9 mouse cellular contexts compared by ENCODE assay signal in the genomic region with DNA sequence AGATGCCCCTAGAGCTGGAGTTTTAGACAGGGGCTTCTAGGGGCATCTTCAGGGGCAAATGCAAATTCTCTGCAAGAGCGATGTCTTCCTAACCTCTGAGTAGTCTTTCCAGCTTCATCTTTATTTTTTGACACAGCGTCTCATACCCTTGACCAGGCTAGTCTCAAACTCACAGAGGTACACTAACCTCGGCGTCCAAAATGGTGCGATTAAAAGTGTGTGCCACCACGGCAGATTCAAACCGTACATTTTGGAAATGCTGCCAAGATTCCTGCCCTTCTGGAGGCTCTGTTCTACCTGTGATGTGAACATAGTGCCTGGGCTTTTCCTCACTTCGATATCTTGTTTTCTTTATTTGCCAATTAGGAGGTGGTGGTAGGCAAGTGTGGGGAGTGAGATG. TPM values are rescaled to one million over a fixed set of nuclear protein-coding genes. Genes with fewer than 3 reads are reported as not detected.
A peak's percentile ranks its signal among the peaks of the same experiment; 100 is the strongest.
DNase-seq lines count a peak whose midpoint lies in the region; ATAC-seq and TF ChIP-seq lines count a peak whose summit lies in the region.
"Had no signal": no experiment of that assay in that cellular context is flagged by ENCODE, and none has a peak within 500 bp of the region (broad histone marks: within the 10 kb centered on the region; RNA-seq: fewer than 3 reads in every experiment).

No protein-coding gene starts in this region.

- peaks cover 23% of the 10 kb centered on the region for H3K4me1 ChIP-seq in lung, embryonic 15.5 days
- H3K4me1 ChIP-seq in lung, adult 2 months (ENCODE audit: control insufficient read depth, insufficient read depth, low read length): peaks cover 10% of the 10 kb centered on the region
- peaks cover 22% of the 10 kb centered on the region for H3K4me1 ChIP-seq in limb, embryonic 13.5 days
- H3K4me1 ChIP-seq in stomach, embryonic 14.5 days (ENCODE audit: control insufficient read depth, insufficient read depth, low read length): peaks cover 16% of the 10 kb centered on the region; the same call in 1 of the 2 replicates

- no peak overlapping the region for H3K27ac ChIP-seq in lung, embryonic 15.5 days
- H3K27ac ChIP-seq in limb, embryonic 13.5 days: no peak overlapping the region
- H3K27ac ChIP-seq in stomach, embryonic 14.5 days (ENCODE audit: low read length): no peak overlapping the region

- 94% methylated on average over 8 of the region's 8 CpGs for WGBS in lung, embryonic 15.5 days
- WGBS in lung, adult 2 months: 91% methylated on average over 8 of the region's 8 CpGs
- WGBS in limb, embryonic 13.5 days: 89% methylated on average over 8 of the region's 8 CpGs
- WGBS in stomach, embryonic 14.5 days: 90% methylated on average over 8 of the region's 8 CpGs

- H3K27me3 ChIP-seq in lung, embryonic 15.5 days: no peaks in the 10 kb centered on the region; the same call in 1 of the 2 replicates
- H3K27me3 ChIP-seq in limb, embryonic 13.5 days: no peaks in the 10 kb centered on the region
- H3K27me3 ChIP-seq in stomach, embryonic 14.5 days (ENCODE audit: control insufficient read depth, insufficient read depth, low read length): no peaks in the 10 kb centered on the region

- H3K9me3 ChIP-seq in lung, embryonic 15.5 days: no peaks in the 10 kb centered on the region; the same call in 1 of the 2 replicates
- peaks cover 9% of the 10 kb centered on the region; the same call in 1 of the 2 replicates for H3K9me3 ChIP-seq in limb, embryonic 13.5 days
- peaks cover 4% of the 10 kb centered on the region; the same call in 1 of the 2 replicates for H3K9me3 ChIP-seq in stomach, embryonic 14.5 days (ENCODE audit: control insufficient read depth, low read depth, low read length)

- peak overlapping the region; percentile 72; the same call in 1 of the 2 replicates for H3K4me3 ChIP-seq in lung, embryonic 15.5 days
- H3K4me3 ChIP-seq in lung, adult 2 months (replicated peaks; ENCODE audit: extremely low read depth, low read depth, low read length): no peak overlapping the region
- no peak overlapping the region; the same call in 1 of the 2 replicates for H3K4me3 ChIP-seq in limb, embryonic 13.5 days
- H3K4me3 ChIP-seq in stomach, embryonic 14.5 days (ENCODE audit: low read depth, low read length): no peak overlapping the region

- no peak for ATAC-seq in cerebellum, adult (ENCODE audit: insufficient number of reproducible peaks, low FRiP score, low TSS enrichment)
- ATAC-seq in lung, embryonic 15.5 days (ENCODE audit: borderline replicate concordance, extremely low read depth, low FRiP score, low TSS enrichment): peak; percentile 23; the same call in 1 of the 2 replicates
- peak; percentile 5; the same call in 1 of the 2 replicates for ATAC-seq in limb, embryonic 13.5 days (ENCODE audit: low FRiP score, low read depth)
- ATAC-seq in stomach, embryonic 14.5 days (ENCODE audit: insufficient number of reproducible peaks, insufficient read depth, low FRiP score, low read depth): peak; percentile 12

- H3K9ac ChIP-seq in lung, embryonic 15.5 days: no peak overlapping the region
- H3K9ac ChIP-seq in limb, embryonic 13.5 days: no peak overlapping the region
- H3K9ac ChIP-seq in stomach, embryonic 14.5 days (replicated peaks; ENCODE audit: low read depth, low read length): no peak overlapping the region

- no peak overlapping the region for H3K4me2 ChIP-seq in lung, embryonic 15.5 days
- H3K4me2 ChIP-seq in limb, embryonic 13.5 days (replicated peaks): peak overlapping the region; percentile 9; the same call in 1 of the 2 replicates
- H3K4me2 ChIP-seq in stomach, embryonic 14.5 days (replicated peaks; ENCODE audit: low read depth, low read length): no peak overlapping the region

- peak; percentile 51 for DNase-seq in cerebellum, adult 11 months
- no peak for DNase-seq in lung, adult 2 months
- no peak for DNase-seq in urinary bladder, adult 18-20 months (ENCODE audit: low spot score in 2 of 2)
- no peak for DNase-seq in urinary bladder, postnatal 14 days (ENCODE audit: low spot score)

- no peak for TF ChIP-seq CTCF in lung, adult 2 months (IDR thresholded peaks at IDR 0.05; ENCODE audit: insufficient read depth, low read length)

- no peaks in the 10 kb centered on the region for H3K36me3 ChIP-seq in lung, embryonic 15.5 days
- H3K36me3 ChIP-seq in limb, embryonic 13.5 days: no peaks in the 10 kb centered on the region
- no peaks in the 10 kb centered on the region for H3K36me3 ChIP-seq in stomach, embryonic 14.5 days (ENCODE audit: control insufficient read depth, insufficient read depth, low read length)

- no peak for TF ChIP-seq POLR2A in lung, adult 2 months (IDR thresholded peaks at IDR 0.05; ENCODE audit: borderline replicate concordance, extremely low read depth, low read depth, low read length)

RNA-seq across cellular contexts. Expression of a gene that starts 0.6 kb away (rescaled TPM):
- 13.6 and 13.8 TPM in 2 replicates for polyA plus RNA-seq in lung, embryonic 15.5 days (2015; fragmentation: Nextera tagmentation; extraction: Ambion mirVana)
- 10.7 and 12.3 TPM in 2 replicates for polyA plus RNA-seq in lung, adult 2 months (2012; rRNA removed)
- polyA plus RNA-seq in limb, embryonic 13.5 days (2015; fragmentation: Nextera tagmentation; extraction: Ambion mirVana): 16.8 and 19.1 TPM in 2 replicates
- 9.1 and 9.5 TPM in 2 replicates for polyA plus RNA-seq in stomach, embryonic 14.5 days (2014; fragmentation: Nextera tagmentation; extraction: Ambion mirVana)

RNA-seq across cellular contexts. Expression of a gene that starts 0.9 kb away (rescaled TPM):
- 1.8 and 1.9 TPM in 2 replicates for polyA plus RNA-seq in lung, embryonic 15.5 days (2015; fragmentation: Nextera tagmentation; extraction: Ambion mirVana)
- polyA plus RNA-seq in lung, adult 2 months (2012; rRNA removed): not detected in 2 replicates
- 4.2 and 4.3 TPM in 2 replicates for polyA plus RNA-seq in limb, embryonic 13.5 days (2015; fragmentation: Nextera tagmentation; extraction: Ambion mirVana)
- 4.6 and 5.7 TPM in 2 replicates for polyA plus RNA-seq in stomach, embryonic 14.5 days (2014; fragmentation: Nextera tagmentation; extraction: Ambion mirVana)
- polyA plus RNA-seq: activated CD4-positive, CD25-positive, alpha-beta regulatory T cell, adult 4 months had no signal

RNA-seq across cellular contexts. Expression of a gene that starts 24.7 kb away (rescaled TPM):
- polyA plus RNA-seq in lung, embryonic 15.5 days (2015; fragmentation: Nextera tagmentation; extraction: Ambion mirVana): 9.5 and 9.7 TPM in 2 replicates
- polyA plus RNA-seq in lung, adult 2 months (2012; rRNA removed): 39.6 and 47.2 TPM in 2 replicates
- 13.4 and 13.9 TPM in 2 replicates for polyA plus RNA-seq in limb, embryonic 13.5 days (2015; fragmentation: Nextera tagmentation; extraction: Ambion mirVana)
- 17.4 and 18.6 TPM in 2 replicates for polyA plus RNA-seq in stomach, embryonic 14.5 days (2014; fragmentation: Nextera tagmentation; extraction: Ambion mirVana)

RNA-seq across cellular contexts. Expression of a gene that starts 30.0 kb away (rescaled TPM):
- 15.2 and 15.3 TPM in 2 replicates for polyA plus RNA-seq in lung, embryonic 15.5 days (2015; fragmentation: Nextera tagmentation; extraction: Ambion mirVana)
- polyA plus RNA-seq in lung, adult 2 months (2012; rRNA removed): 11.1 and 14.9 TPM in 2 replicates
- 17.1 and 18.1 TPM in 2 replicates for polyA plus RNA-seq in limb, embryonic 13.5 days (2015; fragmentation: Nextera tagmentation; extraction: Ambion mirVana)
- polyA plus RNA-seq in stomach, embryonic 14.5 days (2014; fragmentation: Nextera tagmentation; extraction: Ambion mirVana): 10.9 and 11.3 TPM in 2 replicates

RNA-seq across cellular contexts. Expression of a gene that starts 30.4 kb away (rescaled TPM):
- 140 and 154 TPM in 2 replicates for polyA plus RNA-seq in lung, embryonic 15.5 days (2015; fragmentation: Nextera tagmentation; extraction: Ambion mirVana)
- polyA plus RNA-seq in lung, adult 2 months (2012; rRNA removed): 16.2 and 20.1 TPM in 2 replicates
- 146 and 149 TPM in 2 replicates for polyA plus RNA-seq in limb, embryonic 13.5 days (2015; fragmentation: Nextera tagmentation; extraction: Ambion mirVana)
- 143 and 161 TPM in 2 replicates for polyA plus RNA-seq in stomach, embryonic 14.5 days (2014; fragmentation: Nextera tagmentation; extraction: Ambion mirVana)
